Mouse (Mus musculus): Measurements from ENCODE around the gene Gm7970.
"Not testable (repeated sequence)": the region's sequence is repeated elsewhere in the genome, so short reads cannot be mapped to it uniquely, and the experiment has no call there.

Gene Gm7970

GRCm38 (mm10) chr14:41555483-41555882 is at the start of gene Gm7970:
TSS of gene Gm7970 (minus strand) at chr14:41555583.
- in situ Hi-C loops (cut with MboI, MseI) = loop anchor here (5.0 kb wide), 1 partner anchor 1742 kb away; no protein-coding TSS in a partner anchor

GRCm38 (mm10) chr14:41600935-41601334 is 45.6 kb upstream of the Gm7970 start:
- in situ Hi-C loops (cut with MboI, MseI) = loop anchor here (25.0 kb wide), 1 partner anchor 1386 kb away; the partner anchor contains the start of gene Gm8082

DNA sequence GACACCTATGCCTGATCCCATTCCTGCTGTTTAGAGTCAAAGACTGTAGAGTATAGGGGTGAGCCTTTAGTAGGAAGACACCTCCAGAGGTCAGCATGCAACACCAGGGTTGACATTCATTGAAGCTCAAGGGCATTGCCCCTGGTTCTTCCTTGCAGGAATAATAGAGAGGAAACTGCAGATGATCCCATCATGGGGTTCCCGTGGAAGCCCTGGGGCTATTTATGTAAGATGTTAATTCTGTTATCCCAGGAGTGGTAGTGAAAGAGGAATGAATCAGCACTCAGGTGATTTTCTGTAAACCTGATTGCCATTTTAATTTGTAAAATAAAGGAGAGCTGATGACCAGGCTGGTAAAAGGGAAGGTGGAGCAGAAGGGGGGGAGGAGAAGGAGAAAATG is 31.0 kb upstream of the Gm7970 start:
- in situ Hi-C loops (cut with MboI, MseI) = loop anchor here (10.0 kb wide), 1 partner anchor 348 kb away; no protein-coding TSS in a partner anchor

DNA sequence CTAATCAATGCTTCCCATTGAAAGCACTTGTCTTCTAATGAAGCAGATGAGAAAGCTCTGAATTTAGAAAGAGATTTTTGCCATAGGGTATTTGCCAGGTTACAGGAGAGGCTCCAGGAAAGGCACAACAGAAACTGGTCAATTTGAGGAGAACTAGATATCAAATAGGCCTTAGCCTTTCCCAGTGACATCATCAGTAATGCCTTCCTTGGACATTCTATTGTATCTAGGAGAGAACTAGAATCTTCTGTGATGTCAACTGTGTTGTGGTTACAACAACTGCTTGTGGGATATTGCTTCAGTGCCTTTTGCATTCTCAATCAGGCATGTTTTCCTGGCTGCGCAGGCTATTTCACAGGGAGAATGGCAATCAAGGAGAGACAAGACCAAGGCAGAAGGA is 17.5 kb upstream of the Gm7970 start, which contains the start of gene 1700049E17Rik2:
Gene 1700049E17Rik2 (plus strand): TSS at position 301 of the 400 bp plus-strand sequence.
- in situ Hi-C loops (cut with MboI, MseI) = not testable (repeated sequence)

DNA sequence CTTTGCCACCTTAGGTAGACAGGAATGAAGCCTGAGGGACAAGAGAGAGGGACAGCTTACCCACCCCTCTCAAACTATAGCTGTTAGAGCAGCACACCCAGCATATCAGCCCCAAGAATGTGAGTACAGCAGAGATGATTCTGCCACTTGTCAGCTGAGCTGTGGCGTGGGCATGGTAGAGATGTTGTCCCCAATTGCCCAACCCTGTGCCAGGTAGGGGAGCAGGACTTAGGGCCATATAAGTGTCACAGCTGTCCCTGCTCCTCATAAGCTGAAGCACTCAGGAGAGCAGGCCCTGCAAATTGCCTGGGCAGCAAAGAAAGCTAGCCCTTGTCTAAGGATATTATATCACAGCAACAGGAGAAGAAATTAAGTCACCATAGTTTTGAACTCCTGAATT is 30.7 kb downstream of the Gm7970 start:
- in situ Hi-C loops (cut with MboI, MseI) = loop anchor here (10.0 kb wide), 2 partner anchors 150 to 370 kb away; no protein-coding TSS in a partner anchor

DNA sequence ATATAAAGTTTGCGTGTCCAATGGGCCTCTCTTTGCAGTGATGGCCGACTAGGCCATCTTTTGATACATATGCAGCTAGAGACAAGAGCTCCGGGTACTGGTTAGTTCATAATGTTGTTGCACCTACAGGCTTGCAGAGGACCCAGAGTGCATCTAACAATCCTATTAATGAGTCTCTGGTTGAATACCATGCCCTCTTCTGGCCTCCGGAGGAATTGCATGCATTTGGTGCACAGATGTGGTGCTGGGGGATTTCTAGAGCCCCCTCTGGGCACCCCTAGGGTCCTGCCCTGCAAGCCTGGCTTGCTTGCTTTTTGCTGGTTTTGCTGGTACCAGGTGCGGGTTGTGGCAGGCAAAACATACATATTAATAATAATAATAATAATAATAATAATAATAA is 34.7 kb downstream of the Gm7970 start:
- in situ Hi-C loops (cut with MboI, MseI) = loop anchor here (10.0 kb wide), 2 partner anchors 154 to 374 kb away; no protein-coding TSS in a partner anchor

All from T-helper 1 cell (primary cell).